ENCODE assay signal across 8 mouse cellular contexts in the genomic region with DNA sequence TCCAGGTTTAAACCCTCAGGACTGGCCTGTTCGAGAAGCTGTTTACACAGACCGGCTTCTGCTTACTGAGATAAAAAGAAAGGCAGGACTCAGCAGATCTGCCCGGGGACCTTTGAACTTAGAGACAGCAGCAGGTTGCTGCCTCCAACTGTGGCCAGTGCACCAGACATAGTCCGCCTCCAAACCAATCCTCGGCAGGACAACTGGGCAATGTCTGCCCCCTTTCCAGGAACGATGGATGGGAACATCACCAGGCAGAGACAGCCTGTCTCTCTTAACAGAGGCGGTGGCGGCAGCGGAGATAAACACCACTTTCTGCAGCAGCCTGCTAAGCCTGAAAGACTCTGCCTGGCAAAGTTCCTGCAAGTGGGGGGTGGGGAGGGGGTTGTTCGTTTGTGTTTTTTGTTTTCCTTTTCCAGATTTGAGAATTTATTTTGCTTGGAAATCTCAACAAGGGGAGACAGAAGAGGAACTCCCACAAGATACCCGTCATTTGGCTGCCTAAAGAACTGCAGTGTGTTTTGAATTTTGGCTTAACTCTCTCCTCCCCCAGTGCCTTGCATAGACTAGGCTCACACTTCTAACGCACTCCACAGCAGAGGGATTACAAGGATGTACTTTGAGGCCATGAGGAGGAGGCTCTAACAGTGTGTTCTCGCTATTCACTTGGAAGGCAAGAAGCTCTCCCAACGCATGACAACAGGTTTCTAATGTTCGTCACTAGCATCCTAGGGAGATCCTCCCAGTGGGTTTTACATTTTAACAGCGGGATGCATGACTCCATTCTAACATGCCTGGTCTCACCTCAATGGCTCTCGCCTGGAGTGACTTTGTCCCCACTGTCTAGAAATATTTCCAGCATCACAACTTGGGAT. TPM values are rescaled to one million over a fixed set of nuclear protein-coding genes. Genes with fewer than 3 reads are reported as not detected.
DNase-seq lines count a peak whose midpoint lies in the region; ATAC-seq and TF ChIP-seq lines count a peak whose summit lies in the region.

No protein-coding gene starts in this region.

- peak; percentile 47 to 53 for DNase-seq in frontal cortex, postnatal 36 days (ENCODE audit: low spot score in 2 of 2)
- no peak for DNase-seq in frontal cortex, postnatal 14 days (ENCODE audit: low spot score in 2 of 2)
- peak; percentile 49 for DNase-seq in NIH3T3 (ENCODE audit: low read depth)
- peak; percentile 87 to 88 for DNase-seq in kidney, adult 8-10 months
- DNase-seq in lung, postnatal 0 days (ENCODE audit: low spot score), result peak; percentile 41

- H3K27me3 ChIP-seq in forebrain, embryonic 15.5 days, result no peaks in the 10 kb centered on the region
- H3K27me3 ChIP-seq in lung, postnatal 0 days (replicated peaks; ENCODE audit: insufficient read depth, low read length), result no peaks in the 10 kb centered on the region
- no peaks in the 10 kb centered on the region for H3K27me3 ChIP-seq in stomach, embryonic 15.5 days (replicated peaks)

- 9% methylated on average over 17 of the region's 17 CpGs for WGBS in forebrain, embryonic 15.5 days
- WGBS in lung, postnatal 0 days, result 11% methylated on average over 17 of the region's 17 CpGs
- WGBS in stomach, embryonic 15.5 days, result 9% methylated on average over 17 of the region's 17 CpGs

- no peaks in the 10 kb centered on the region for H3K9me3 ChIP-seq in forebrain, embryonic 15.5 days
- H3K9me3 ChIP-seq in lung, postnatal 0 days (ENCODE audit: low read length), result no peaks in the 10 kb centered on the region
- no peaks in the 10 kb centered on the region for H3K9me3 ChIP-seq in stomach, embryonic 15.5 days

- H3K9ac ChIP-seq in forebrain, embryonic 15.5 days (replicated peaks), result no peak overlapping the region
- no peak overlapping the region for H3K9ac ChIP-seq in lung, postnatal 0 days (replicated peaks; ENCODE audit: low read depth)
- no peak overlapping the region for H3K9ac ChIP-seq in stomach, embryonic 15.5 days

- H3K4me1 ChIP-seq in forebrain, embryonic 15.5 days, result peaks cover 26% of the 10 kb centered on the region
- H3K4me1 ChIP-seq in lung, postnatal 0 days (ENCODE audit: insufficient read depth, low read depth, low read length), result peaks cover 11% of the 10 kb centered on the region; the same call in 1 of the 2 replicates
- peaks cover 26% of the 10 kb centered on the region for H3K4me1 ChIP-seq in stomach, embryonic 15.5 days

- no peak overlapping the region for H3K27ac ChIP-seq in forebrain, embryonic 15.5 days (replicated peaks)
- peak overlapping the region; percentile 22; the same call in 1 of the 2 replicates for H3K27ac ChIP-seq in lung, postnatal 0 days (ENCODE audit: low read length)
- peak overlapping the region; percentile 75 for H3K27ac ChIP-seq in stomach, embryonic 15.5 days

- TF ChIP-seq EP300 in lung, postnatal 0 days (IDR thresholded peaks at IDR 0.05), result no peak

- peak overlapping the region; percentile 77 for H3K4me3 ChIP-seq in forebrain, embryonic 15.5 days
- H3K4me3 ChIP-seq in lung, postnatal 0 days (ENCODE audit: low read depth, low read length), result peak overlapping the region; percentile 69; the same call in 1 of the 2 replicates
- peak overlapping the region; percentile 82 for H3K4me3 ChIP-seq in stomach, embryonic 15.5 days (replicated peaks)

- peaks cover 3% of the 10 kb centered on the region; the same call in 1 of the 2 replicates for H3K36me3 ChIP-seq in forebrain, embryonic 15.5 days
- no peaks in the 10 kb centered on the region; the same call in 1 of the 2 replicates for H3K36me3 ChIP-seq in lung, postnatal 0 days (ENCODE audit: insufficient read depth, low read length)
- peaks cover 15% of the 10 kb centered on the region; the same call in 1 of the 2 replicates for H3K36me3 ChIP-seq in stomach, embryonic 15.5 days

- no peak for TF ChIP-seq CTCF in lung, postnatal 0 days (IDR thresholded peaks at IDR 0.05)

- peak overlapping the region; percentile 94 for H3K4me2 ChIP-seq in forebrain, embryonic 15.5 days (replicated peaks)
- peak overlapping the region; percentile 97 for H3K4me2 ChIP-seq in lung, postnatal 0 days (replicated peaks; ENCODE audit: low read depth, low read length)
- H3K4me2 ChIP-seq in stomach, embryonic 15.5 days, result peak overlapping the region; percentile 82

- no peak for ATAC-seq in forebrain, embryonic 15.5 days (replicated peaks)
- no peak for ATAC-seq in lung, postnatal 0 days
- no peak for ATAC-seq in stomach, embryonic 15.5 days (ENCODE audit: insufficient read depth, low FRiP score, low read depth)
- ATAC-seq in cerebellum, adult (ENCODE audit: insufficient number of reproducible peaks, low FRiP score, low TSS enrichment), result no peak

RNA-seq across cellular contexts. Expression of gene Tpcn1, which starts 1.5 kb away (rescaled TPM):
- polyA plus RNA-seq in forebrain, embryonic 15.5 days (2015; fragmentation: Nextera tagmentation; extraction: Ambion mirVana), result 17.4 and 19.9 TPM in 2 replicates
- 17.5 and 19.7 TPM in 2 replicates for polyA plus RNA-seq in lung, postnatal 0 days (2015; fragmentation: Nextera tagmentation; extraction: Ambion mirVana)
- 25.5 and 25.7 TPM in 2 replicates for polyA plus RNA-seq in stomach, embryonic 15.5 days (2015; fragmentation: Nextera tagmentation; extraction: Ambion mirVana)

RNA-seq across cellular contexts. Expression of gene Iqcd, which starts 1.8 kb away (rescaled TPM):
- polyA plus RNA-seq in forebrain, embryonic 15.5 days (2015; fragmentation: Nextera tagmentation; extraction: Ambion mirVana), result 1.5 and 2.1 TPM in 2 replicates
- 1.7 and 2.0 TPM in 2 replicates for polyA plus RNA-seq in lung, postnatal 0 days (2015; fragmentation: Nextera tagmentation; extraction: Ambion mirVana)
- polyA plus RNA-seq in stomach, embryonic 15.5 days (2015; fragmentation: Nextera tagmentation; extraction: Ambion mirVana), result 0.40 and 0.69 TPM in 2 replicates

RNA-seq across cellular contexts. Expression of gene Rita1, which starts 25.4 kb away (rescaled TPM):
- 22.4 and 23.0 TPM in 2 replicates for polyA plus RNA-seq in forebrain, embryonic 15.5 days (2015; fragmentation: Nextera tagmentation; extraction: Ambion mirVana)
- 9.9 and 10.0 TPM in 2 replicates for polyA plus RNA-seq in lung, postnatal 0 days (2015; fragmentation: Nextera tagmentation; extraction: Ambion mirVana)
- 10.4 and 11.4 TPM in 2 replicates for polyA plus RNA-seq in stomach, embryonic 15.5 days (2015; fragmentation: Nextera tagmentation; extraction: Ambion mirVana)

RNA-seq across cellular contexts. Expression of gene Ddx54, which starts 25.6 kb away (rescaled TPM):
- polyA plus RNA-seq in forebrain, embryonic 15.5 days (2015; fragmentation: Nextera tagmentation; extraction: Ambion mirVana), result 46.9 and 49.0 TPM in 2 replicates
- polyA plus RNA-seq in lung, postnatal 0 days (2015; fragmentation: Nextera tagmentation; extraction: Ambion mirVana), result 24.9 and 25.4 TPM in 2 replicates
- polyA plus RNA-seq in stomach, embryonic 15.5 days (2015; fragmentation: Nextera tagmentation; extraction: Ambion mirVana), result 41.8 and 44.9 TPM in 2 replicates

RNA-seq across cellular contexts. Expression of gene Cfap73, which starts 47.1 kb away (rescaled TPM):
- 0.47 and 1.2 TPM in 2 replicates for polyA plus RNA-seq in forebrain, embryonic 15.5 days (2015; fragmentation: Nextera tagmentation; extraction: Ambion mirVana)
- polyA plus RNA-seq in lung, postnatal 0 days (2015; fragmentation: Nextera tagmentation; extraction: Ambion mirVana), result 1.3 and 2.0 TPM in 2 replicates
- not detected in 2 replicates for polyA plus RNA-seq in stomach, embryonic 15.5 days (2015; fragmentation: Nextera tagmentation; extraction: Ambion mirVana)

Comparison
In these comparisons a context has a peak if more than half of its experiments do, and no peak if none do; other contexts are left out.
1. DNase-seq: peak in frontal cortex, postnatal 36 days (2 of 2), NIH3T3 (single experiment), kidney, adult 8-10 months (2 of 2) and lung, postnatal 0 days (single experiment); none in frontal cortex, postnatal 14 days (0 of 2).
2. Peak in every context shown above with its lines, with median percentiles within 50 percentile points of each other: H3K4me2 ChIP-seq and H3K4me3 ChIP-seq.